Mouse (Mus musculus): ENCODE measurements around the gene Rab20. TPM values are rescaled to one million over a fixed set of nuclear protein-coding genes. Genes with fewer than 3 reads are reported as not detected.
"Not testable (repeated sequence)": the region's sequence is repeated elsewhere in the genome, so short reads cannot be mapped to it uniquely, and the experiment has no call there.

Gene Rab20
- polyA plus RNA-seq, 1 experiment from 2014 or later, result 0.93 TPM

DNA sequence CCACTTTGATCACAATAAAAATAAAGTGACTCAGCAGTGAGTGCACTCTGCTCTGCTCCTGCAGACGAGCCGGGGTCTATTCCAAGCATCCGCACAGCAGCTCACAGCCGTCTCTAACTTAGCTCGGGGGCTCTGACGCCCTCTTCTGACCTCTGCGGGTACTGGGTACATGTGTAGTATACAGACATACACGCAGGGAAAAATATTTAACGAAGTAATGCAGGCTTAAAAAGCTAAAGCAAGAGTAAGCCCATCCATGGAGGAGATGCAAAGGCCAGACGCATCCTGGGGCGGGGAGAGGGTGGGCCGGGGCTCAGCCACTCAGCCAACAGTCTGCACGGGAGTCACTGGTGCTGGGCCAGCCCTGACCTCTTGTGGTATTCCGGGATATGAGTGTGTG, 27.6 kb upstream of the Rab20 start:
- no peaks in the 10 kb centered on the region for H3K27me3 ChIP-seq
- no peak overlapping the region for H3K4me3 ChIP-seq (replicated peaks)
- H3K36me3 ChIP-seq, result peaks cover 90% of the 10 kb centered on the region
- H3K9me3 ChIP-seq, result no peaks in the 10 kb centered on the region
- H3K4me1 ChIP-seq (replicated peaks), result no peaks in the 10 kb centered on the region; the same call in 1 of the 2 replicates
- no peak overlapping the region for H3K4me2 ChIP-seq
- no peak overlapping the region for H3K9ac ChIP-seq (replicated peaks)
- ATAC-seq (ENCODE audit: insufficient number of reproducible peaks, insufficient read depth, low FRiP score, low TSS enrichment, low read depth), result no peak
- H3K27ac ChIP-seq, result no peak overlapping the region
- 87% methylated on average over 14 of the region's 14 CpGs for WGBS

DNA sequence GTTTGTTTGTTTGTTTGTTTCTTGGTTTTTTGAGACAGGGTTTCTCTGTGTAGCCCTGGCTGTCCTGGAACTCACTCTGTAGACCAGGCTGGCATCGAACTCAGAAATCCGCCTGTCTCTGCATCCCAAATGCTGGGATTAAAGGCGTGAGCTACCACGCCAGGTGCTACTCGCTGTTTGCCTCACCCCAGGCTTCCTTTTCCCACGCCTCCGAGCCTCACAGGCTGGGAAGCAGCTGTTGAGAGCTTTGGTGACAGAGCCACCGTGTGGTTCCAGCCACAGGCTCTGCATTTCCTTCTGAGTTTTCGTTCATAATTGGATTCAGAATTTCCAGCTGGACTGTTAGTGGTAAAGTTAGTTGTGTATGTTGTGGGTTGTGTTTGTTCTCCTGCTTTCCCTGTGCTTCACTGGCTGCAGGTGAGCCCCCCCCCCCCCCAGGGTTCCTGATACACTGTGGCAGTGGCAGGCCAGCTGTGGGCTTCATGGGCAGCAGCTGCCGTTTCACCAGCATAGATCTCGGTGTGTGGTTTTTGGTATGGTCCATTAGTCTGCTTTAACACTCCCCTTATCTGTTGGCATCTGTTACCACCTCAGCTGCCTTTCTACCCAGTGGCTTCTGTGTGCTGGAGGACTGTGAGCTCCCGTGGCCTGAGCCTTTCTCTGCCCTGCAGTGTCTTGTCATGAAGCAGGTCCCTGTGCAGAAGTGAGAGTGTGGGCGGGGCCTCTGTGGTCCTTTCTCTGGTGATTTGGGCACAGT, 25.1 kb upstream of the Rab20 start:
- ATAC-seq (ENCODE audit: insufficient number of reproducible peaks, insufficient read depth, low FRiP score, low TSS enrichment, low read depth), result no peak
- Histone ChIP-seq H3K9ac (replicated peaks) (no peak overlapping the region), H3K9me3 (no peaks in the 10 kb centered on the region), H3K4me3 (replicated peaks) (no peak overlapping the region), H3K27ac (no peak overlapping the region), H3K36me3 (peaks cover 74% of the 10 kb centered on the region), H3K4me2 (no peak overlapping the region), H3K4me1 (replicated peaks) (peaks cover 1% of the 10 kb centered on the region), H3K27me3 (no peaks in the 10 kb centered on the region)
- 84% methylated on average over 13 of the region's 13 CpGs for WGBS

DNA sequence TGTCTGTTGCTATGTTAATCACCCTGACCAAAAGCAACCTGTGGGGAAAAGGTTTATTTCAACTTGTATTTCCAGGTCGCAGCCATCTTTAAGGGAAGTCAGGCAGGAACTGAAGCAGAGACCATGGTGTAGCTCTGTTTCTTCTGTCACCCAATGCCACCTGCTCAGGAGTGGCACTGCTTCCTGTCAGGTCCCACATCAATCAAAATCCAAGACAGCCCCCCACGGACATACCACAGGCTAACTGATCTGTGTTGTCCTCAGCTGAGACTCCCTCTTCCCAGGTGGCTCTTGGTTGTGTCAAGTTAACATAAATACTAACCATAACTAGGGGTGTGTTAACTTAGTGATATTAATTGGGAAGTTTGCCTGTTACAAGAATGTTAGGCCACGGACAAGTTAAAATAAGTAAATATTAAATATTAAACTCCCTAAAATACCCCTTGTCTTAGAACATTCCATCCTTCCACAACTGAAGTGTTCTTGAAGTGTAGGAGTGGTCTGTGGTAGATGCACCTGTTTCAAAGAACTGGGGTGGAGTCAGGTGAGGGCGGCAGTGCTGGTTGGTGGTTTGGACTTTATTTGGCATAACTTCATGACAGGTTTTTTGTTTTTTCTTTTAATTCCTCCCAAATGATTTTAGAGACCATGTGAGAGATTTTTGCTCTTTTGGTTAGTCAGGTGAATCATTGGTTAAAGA, 20.4 kb upstream of the Rab20 start:
- ATAC-seq (ENCODE audit: insufficient number of reproducible peaks, insufficient read depth, low FRiP score, low TSS enrichment, low read depth), result no peak
- peak overlapping the region; percentile 76 for H3K4me2 ChIP-seq
- WGBS, result 84% methylated on average over 4 of the region's 4 CpGs

GRCm38 (mm10) chr8:11498281-11498680, 19.8 kb upstream of the Rab20 start:
- ATAC-seq (ENCODE audit: insufficient number of reproducible peaks, insufficient read depth, low FRiP score, low TSS enrichment, low read depth), result no peak
- no peak overlapping the region for H3K27ac ChIP-seq
- H3K9me3 ChIP-seq, result no peaks in the 10 kb centered on the region
- no peak overlapping the region for H3K9ac ChIP-seq (replicated peaks)
- peaks cover 14% of the 10 kb centered on the region for H3K4me1 ChIP-seq (replicated peaks)
- peaks cover 23% of the 10 kb centered on the region; the same call in 1 of the 2 replicates for H3K36me3 ChIP-seq
- H3K4me2 ChIP-seq, result peak overlapping the region; percentile 76
- peaks cover 5% of the 10 kb centered on the region for H3K27me3 ChIP-seq
- peak overlapping the region; percentile 94 for H3K4me3 ChIP-seq (replicated peaks)
- 76% methylated on average over 12 of the region's 12 CpGs for WGBS

More for the DNA sequence above, 20.4 kb upstream of the Rab20 start:
- peaks cover 5% of the 10 kb centered on the region for H3K27me3 ChIP-seq
- no peak overlapping the region for H3K27ac ChIP-seq
- H3K4me1 ChIP-seq (replicated peaks), result peaks cover 14% of the 10 kb centered on the region
- H3K4me3 ChIP-seq (replicated peaks), result no peak overlapping the region
- H3K9me3 ChIP-seq, result no peaks in the 10 kb centered on the region
- peaks cover 29% of the 10 kb centered on the region for H3K36me3 ChIP-seq
- H3K9ac ChIP-seq (replicated peaks), result no peak overlapping the region

DNA sequence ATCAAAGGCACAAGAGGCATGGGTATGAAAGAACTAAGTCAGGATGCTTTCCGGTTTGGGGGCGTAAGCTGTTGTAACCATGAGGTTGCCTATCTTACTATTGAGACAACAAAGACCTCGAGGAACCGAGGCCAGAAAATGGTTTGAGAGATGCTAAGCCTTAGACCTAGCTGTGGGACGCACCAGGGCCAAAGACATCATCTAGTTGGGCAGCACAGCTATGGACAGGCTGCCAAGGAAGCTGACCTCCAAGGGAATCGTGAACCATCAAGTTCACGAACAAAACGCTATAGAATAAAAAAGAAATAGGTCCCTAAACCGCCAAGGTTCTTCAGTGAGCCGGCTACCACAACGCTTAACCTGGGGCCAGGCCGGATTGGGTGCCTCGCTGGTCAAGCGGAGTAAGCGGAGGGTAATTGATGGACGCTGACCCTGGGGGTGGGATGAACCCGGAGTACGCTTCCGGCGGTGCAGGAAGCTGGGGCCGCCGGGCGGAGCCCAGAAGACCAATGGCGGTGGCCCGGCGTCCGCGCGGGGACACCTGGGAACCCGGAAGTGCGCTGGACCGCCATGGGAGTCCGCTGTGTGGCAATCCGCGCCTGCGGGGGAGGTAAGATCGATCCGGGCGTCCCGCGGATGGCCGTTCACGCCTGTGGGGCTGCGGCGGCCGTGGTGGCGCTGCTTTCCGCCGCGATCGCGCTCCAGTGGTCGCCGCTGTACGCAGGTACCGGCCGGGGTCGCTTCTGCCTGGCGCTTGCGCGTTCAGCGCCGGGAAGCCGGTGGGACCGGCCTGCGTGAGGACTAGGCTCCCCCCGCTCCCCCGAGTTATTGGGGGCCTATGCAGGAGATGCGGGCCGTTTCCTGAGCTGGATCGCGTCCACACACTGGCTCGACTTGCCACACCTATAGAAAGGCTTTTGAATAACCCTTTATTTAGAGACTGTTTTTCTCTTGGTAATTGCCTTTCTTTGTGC, 18.8 kb upstream of the Rab20 start, which contains the start of gene Naxd:
Gene Naxd (plus strand): TSS at position 490 of the 974 bp plus-strand sequence.
- ATAC-seq (ENCODE audit: insufficient number of reproducible peaks, insufficient read depth, low FRiP score, low TSS enrichment, low read depth), result peak; percentile 96
- WGBS, result 4% methylated on average over 73 of the region's 73 CpGs
- peaks cover 14% of the 10 kb centered on the region; the same call in 1 of the 2 replicates for H3K36me3 ChIP-seq
- peaks cover 5% of the 10 kb centered on the region for H3K27me3 ChIP-seq
- peak within 1 kb of the TSS; percentile 81 for H3K9ac ChIP-seq (replicated peaks)
- H3K4me3 ChIP-seq (replicated peaks), result peak within 1 kb of the TSS; percentile 94
- H3K9me3 ChIP-seq, result no peaks in the 10 kb centered on the region
- peak within 1 kb of the TSS; percentile 75 for H3K27ac ChIP-seq
- H3K4me1 ChIP-seq (replicated peaks), result peaks cover 14% of the 10 kb centered on the region
- peak within 1 kb of the TSS; percentile 76 for H3K4me2 ChIP-seq

DNA sequence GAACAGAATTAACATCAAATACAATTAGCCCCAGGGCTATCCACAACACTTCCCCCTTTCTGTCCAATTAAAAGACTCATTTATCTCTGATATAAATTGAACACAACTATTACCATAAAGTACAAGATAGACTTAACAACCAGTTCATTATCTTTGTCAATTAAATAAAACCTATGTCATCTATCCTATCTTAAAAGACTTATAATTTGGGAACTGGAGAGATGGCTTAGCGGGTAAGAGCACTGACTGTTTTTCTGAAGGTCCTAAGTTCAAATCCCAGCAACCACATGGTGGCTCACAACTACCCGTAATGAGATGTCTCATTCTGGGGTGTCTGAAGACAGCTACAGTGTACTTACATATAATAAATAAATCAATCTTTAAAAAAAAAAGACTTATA, 13.8 kb upstream of the Rab20 start:
- not testable (repeated sequence) for H3K4me2 ChIP-seq; H3K27ac ChIP-seq; H3K9me3 ChIP-seq; ATAC-seq (ENCODE audit: insufficient number of reproducible peaks, insufficient read depth, low FRiP score, low TSS enrichment, low read depth); H3K9ac ChIP-seq (replicated peaks); H3K4me1 ChIP-seq (replicated peaks); H3K4me3 ChIP-seq (replicated peaks); H3K36me3 ChIP-seq
- 87% methylated on average over 2 of the region's 2 CpGs for WGBS
- peaks cover 29% of the 10 kb centered on the region for H3K27me3 ChIP-seq

- H3K4me2 ChIP-seq, result no peak overlapping the region
- no peak for ATAC-seq (ENCODE audit: insufficient number of reproducible peaks, insufficient read depth, low FRiP score, low TSS enrichment, low read depth)
- no peak overlapping the region for H3K4me3 ChIP-seq (replicated peaks)
- no peaks in the 10 kb centered on the region for H3K9me3 ChIP-seq
- no peaks in the 10 kb centered on the region for H3K36me3 ChIP-seq
- WGBS, result 75% methylated on average over 4 of the region's 4 CpGs
- H3K27ac ChIP-seq, result no peak overlapping the region
- H3K27me3 ChIP-seq, result peaks cover 31% of the 10 kb centered on the region
- H3K4me1 ChIP-seq (replicated peaks), result peaks cover 3% of the 10 kb centered on the region; the same call in 1 of the 2 replicates
- no peak overlapping the region for H3K9ac ChIP-seq (replicated peaks)
Measured at GRCm38 (mm10) chr8:11487229-11487628, 8.7 kb upstream of the Rab20 start.

- Histone ChIP-seq H3K9me3 (no peaks in the 10 kb centered on the region), H3K4me1 (replicated peaks) (peaks cover 3% of the 10 kb centered on the region; the same call in 1 of the 2 replicates), H3K4me2 (no peak overlapping the region), H3K27ac (no peak overlapping the region), H3K36me3 (no peaks in the 10 kb centered on the region), H3K4me3 (replicated peaks) (no peak overlapping the region), H3K9ac (replicated peaks) (no peak overlapping the region), H3K27me3 (peaks cover 35% of the 10 kb centered on the region)
- ATAC-seq (ENCODE audit: insufficient number of reproducible peaks, insufficient read depth, low FRiP score, low TSS enrichment, low read depth), result no peak
- 23% methylated on average over 7 of the region's 7 CpGs for WGBS
Measured at GRCm38 (mm10) chr8:11486142-11486541, 7.6 kb upstream of the Rab20 start.

DNA sequence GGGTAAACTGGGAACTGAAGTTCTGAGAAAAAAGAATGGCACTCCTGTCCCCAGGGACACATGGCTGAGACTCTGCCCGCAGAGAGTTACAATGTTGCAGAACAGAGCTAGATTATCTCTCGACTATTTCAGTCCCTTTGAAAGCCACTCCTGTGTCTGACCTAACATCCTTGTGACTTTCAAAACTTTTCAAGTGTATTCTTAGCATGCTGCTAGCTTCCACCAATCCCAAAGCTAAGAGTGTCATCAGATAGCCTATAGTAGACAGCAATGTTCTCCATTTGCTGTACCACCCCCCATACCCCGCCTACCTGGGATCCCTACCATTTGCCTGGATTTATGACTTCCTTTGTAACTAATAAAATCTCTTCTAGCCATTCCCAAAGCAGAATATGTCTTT, 4.0 kb upstream of the Rab20 start:
- Histone ChIP-seq H3K9ac (replicated peaks) (no peak overlapping the region), H3K4me2 (no peak overlapping the region), H3K27me3 (peaks cover 49% of the 10 kb centered on the region), H3K4me1 (replicated peaks) (peaks cover 15% of the 10 kb centered on the region), H3K9me3 (no peaks in the 10 kb centered on the region), H3K27ac (no peak overlapping the region), H3K4me3 (replicated peaks) (no peak overlapping the region), H3K36me3 (no peaks in the 10 kb centered on the region)
- 68% methylated on average over 3 of the region's 3 CpGs for WGBS
- no peak for ATAC-seq (ENCODE audit: insufficient number of reproducible peaks, insufficient read depth, low FRiP score, low TSS enrichment, low read depth)

GRCm38 (mm10) chr8:11481876-11482275, 3.4 kb upstream of the Rab20 start:
- ATAC-seq (ENCODE audit: insufficient number of reproducible peaks, insufficient read depth, low FRiP score, low TSS enrichment, low read depth), result no peak
- H3K4me3 ChIP-seq (replicated peaks), result no peak overlapping the region
- no peak overlapping the region for H3K27ac ChIP-seq
- H3K36me3 ChIP-seq, result no peaks in the 10 kb centered on the region
- H3K27me3 ChIP-seq, result peaks cover 55% of the 10 kb centered on the region
- peaks cover 20% of the 10 kb centered on the region for H3K4me1 ChIP-seq (replicated peaks)
- H3K4me2 ChIP-seq, result no peak overlapping the region
- no peaks in the 10 kb centered on the region for H3K9me3 ChIP-seq
- 82% methylated on average over 3 of the region's 3 CpGs for WGBS
- no peak overlapping the region for H3K9ac ChIP-seq (replicated peaks)

Measured in limb, embryonic 12.5 days (tissue).